Mouse (Mus musculus): Measurements from ENCODE around the gene Lrtm1. TPM values are rescaled to one million over a fixed set of nuclear protein-coding genes. Genes with fewer than 3 reads are reported as not detected.

Gene Lrtm1
- polyA plus RNA-seq, 1 experiment from 2014 or later: 1.1 TPM

GRCm38 (mm10) chr14:29015896-29016295 is 2.1 kb upstream of the Lrtm1 start:
- Histone ChIP-seq H3K9ac (replicated peaks) (no peak overlapping the region), H3K4me3 (no peak overlapping the region), H3K36me3 (no peaks in the 10 kb centered on the region), H3K27ac (replicated peaks) (peak overlapping the region; percentile 46), H3K4me2 (replicated peaks) (no peak overlapping the region), H3K9me3 (no peaks in the 10 kb centered on the region), H3K27me3 (no peaks in the 10 kb centered on the region), H3K4me1 (peaks cover 22% of the 10 kb centered on the region; the same call in 1 of the 2 replicates)
- ATAC-seq (ENCODE audit: low FRiP score, low read depth): peak; percentile 81
- 12% methylated on average over 5 of the region's 5 CpGs for WGBS

DNA sequence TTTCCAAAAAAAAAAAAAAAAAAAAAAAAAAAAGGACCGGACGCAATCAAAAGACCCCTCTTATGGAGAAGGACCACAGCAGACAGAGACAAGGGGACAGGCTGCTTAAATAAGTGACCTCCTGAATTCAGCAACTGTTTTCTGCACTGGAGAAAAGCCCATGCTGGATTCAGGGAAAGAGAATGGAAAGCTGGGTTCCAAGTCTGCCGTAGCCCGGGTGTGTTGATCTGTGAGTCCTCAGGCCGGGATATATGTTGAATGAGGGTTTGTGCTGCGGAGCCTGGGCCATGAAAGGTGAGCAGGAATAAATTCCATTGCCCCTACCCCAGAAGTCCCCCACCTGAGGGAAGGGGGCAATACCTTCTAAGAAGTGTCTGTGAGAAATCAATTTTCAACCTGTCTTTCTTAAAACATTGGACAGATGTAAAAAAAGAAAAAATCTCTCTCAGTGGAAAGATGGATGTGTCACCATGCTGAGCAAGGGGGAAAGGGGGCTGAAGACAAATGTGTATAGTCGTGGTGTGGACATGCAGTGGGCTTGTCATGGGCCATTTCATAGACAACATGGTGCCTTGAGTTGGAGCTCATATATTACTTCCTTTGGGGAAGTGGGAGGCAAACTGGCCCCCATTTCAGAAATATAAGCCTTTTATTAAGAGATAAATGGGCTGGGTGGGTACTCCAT is 450 bp downstream of the Lrtm1 start:
- Histone ChIP-seq H3K36me3 (no peaks in the 10 kb centered on the region), H3K27ac (replicated peaks) (peak overlapping the region; percentile 52; the same call in 1 of the 2 replicates), H3K4me3 (no peak overlapping the region), H3K4me1 (peaks cover 22% of the 10 kb centered on the region; the same call in 1 of the 2 replicates), H3K9me3 (no peaks in the 10 kb centered on the region), H3K27me3 (peaks cover 4% of the 10 kb centered on the region; the same call in 1 of the 2 replicates), H3K4me2 (replicated peaks) (no peak overlapping the region), H3K9ac (replicated peaks) (no peak overlapping the region)
- ATAC-seq (ENCODE audit: low FRiP score, low read depth): peak; percentile 21; the same call in 1 of the 2 replicates
- WGBS: 8% methylated on average over 7 of the region's 7 CpGs

DNA sequence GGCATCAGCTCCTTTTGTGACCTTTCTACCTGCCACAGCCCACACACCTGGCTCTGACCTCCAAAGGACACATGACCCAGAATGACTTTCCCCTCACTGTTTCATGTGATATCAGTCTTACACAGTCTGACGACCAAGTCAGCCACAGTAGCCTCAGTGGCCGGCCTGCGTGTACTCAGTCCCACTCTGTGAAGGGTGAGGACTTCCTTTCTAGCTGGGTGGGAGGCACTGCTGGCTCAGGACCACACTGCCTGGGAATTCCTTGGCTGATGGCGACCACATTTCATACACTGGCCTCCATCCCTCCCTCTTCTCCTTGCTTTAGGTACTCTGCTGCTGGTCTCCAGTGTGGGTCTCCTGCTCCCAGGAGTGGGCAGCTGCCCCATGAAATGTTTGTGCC is 3.3 kb downstream of the Lrtm1 start:
- H3K27ac ChIP-seq (replicated peaks): no peak overlapping the region
- H3K4me3 ChIP-seq: no peak overlapping the region
- ATAC-seq (ENCODE audit: low FRiP score, low read depth): no peak
- peaks cover 4% of the 10 kb centered on the region; the same call in 1 of the 2 replicates for H3K27me3 ChIP-seq
- peaks cover 17% of the 10 kb centered on the region; the same call in 1 of the 2 replicates for H3K4me1 ChIP-seq
- 86% methylated on average over 4 of the region's 4 CpGs for WGBS
- H3K9ac ChIP-seq (replicated peaks): no peak overlapping the region
- H3K4me2 ChIP-seq (replicated peaks): no peak overlapping the region
- no peaks in the 10 kb centered on the region for H3K36me3 ChIP-seq
- H3K9me3 ChIP-seq: no peaks in the 10 kb centered on the region

DNA sequence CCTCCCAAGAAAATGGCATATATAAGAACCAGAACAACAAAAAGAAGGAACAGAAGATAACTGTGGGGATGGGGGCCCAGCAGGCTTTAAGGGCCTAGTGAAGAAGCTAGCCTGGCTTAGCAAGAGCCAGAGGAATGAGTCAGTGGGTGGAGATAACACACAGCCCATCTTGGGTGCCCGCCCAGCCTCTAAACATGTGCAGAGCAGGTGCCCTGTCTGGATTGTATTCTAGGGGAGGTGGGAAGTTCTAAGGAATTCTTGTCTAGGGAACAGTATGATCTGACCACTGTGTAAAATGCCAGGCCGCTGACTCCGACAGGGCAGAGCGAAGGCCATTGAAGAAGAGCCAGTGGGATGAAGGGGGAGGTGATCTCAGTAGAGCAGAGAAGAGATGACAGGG is 5.2 kb downstream of the Lrtm1 start:
- no peak for ATAC-seq (ENCODE audit: low FRiP score, low read depth)
- Histone ChIP-seq H3K36me3 (no peaks in the 10 kb centered on the region), H3K4me1 (peaks cover 6% of the 10 kb centered on the region; the same call in 1 of the 2 replicates), H3K9me3 (no peaks in the 10 kb centered on the region), H3K27me3 (peaks cover 4% of the 10 kb centered on the region; the same call in 1 of the 2 replicates), H3K27ac (replicated peaks) (no peak overlapping the region), H3K9ac (replicated peaks) (no peak overlapping the region), H3K4me3 (no peak overlapping the region), H3K4me2 (replicated peaks) (no peak overlapping the region)
- 95% methylated on average over 4 of the region's 4 CpGs for WGBS

DNA sequence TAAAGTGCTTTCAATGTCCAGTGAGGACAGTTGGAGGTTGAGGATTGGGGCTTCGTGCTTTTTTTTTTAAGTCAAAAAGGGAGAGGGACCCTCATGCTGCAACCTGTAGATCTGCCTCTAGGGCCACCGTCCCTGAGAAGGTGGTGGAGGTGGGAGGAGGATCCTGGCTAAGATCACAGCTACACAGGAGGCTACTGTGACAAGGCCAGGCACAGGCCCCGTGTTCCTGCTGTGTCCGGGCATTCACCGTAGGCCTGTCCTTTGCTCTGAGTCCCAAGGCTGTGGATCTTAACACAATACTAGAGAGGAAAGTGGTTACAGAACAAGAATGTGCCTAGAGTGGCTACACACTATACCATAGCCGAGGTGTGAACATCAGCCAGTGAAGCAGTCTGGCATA is 7.3 kb downstream of the Lrtm1 start:
- no peak for ATAC-seq (ENCODE audit: low FRiP score, low read depth)
- H3K36me3 ChIP-seq: no peaks in the 10 kb centered on the region
- no peak overlapping the region for H3K9ac ChIP-seq (replicated peaks)
- no peak overlapping the region for H3K27ac ChIP-seq (replicated peaks)
- no peak overlapping the region for H3K4me2 ChIP-seq (replicated peaks)
- 87% methylated on average over 6 of the region's 6 CpGs for WGBS
- H3K9me3 ChIP-seq: no peaks in the 10 kb centered on the region
- H3K27me3 ChIP-seq: peaks cover 4% of the 10 kb centered on the region; the same call in 1 of the 2 replicates
- peaks cover 10% of the 10 kb centered on the region; the same call in 1 of the 2 replicates for H3K4me1 ChIP-seq
- no peak overlapping the region for H3K4me3 ChIP-seq

DNA sequence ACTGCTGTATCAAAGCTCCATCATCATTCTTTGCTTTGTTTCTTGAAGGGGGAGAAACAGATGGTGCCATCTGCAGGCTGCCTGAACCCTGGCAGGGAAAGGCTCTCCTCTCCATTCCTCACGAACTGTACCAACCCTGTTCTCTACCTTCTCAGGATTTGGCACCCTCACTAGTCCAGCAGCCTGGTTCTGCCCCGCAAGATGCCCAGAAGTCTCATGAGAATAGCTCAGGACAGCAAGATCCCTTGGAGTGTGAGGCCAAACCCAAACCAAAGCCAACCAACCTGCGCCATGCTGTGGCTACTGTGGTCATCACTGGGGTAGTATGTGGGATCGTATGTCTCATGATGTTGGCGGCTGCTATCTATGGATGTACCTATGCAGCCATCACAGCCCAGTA is 9.3 kb downstream of the Lrtm1 start:
- WGBS: 93% methylated on average over 5 of the region's 5 CpGs

DNA sequence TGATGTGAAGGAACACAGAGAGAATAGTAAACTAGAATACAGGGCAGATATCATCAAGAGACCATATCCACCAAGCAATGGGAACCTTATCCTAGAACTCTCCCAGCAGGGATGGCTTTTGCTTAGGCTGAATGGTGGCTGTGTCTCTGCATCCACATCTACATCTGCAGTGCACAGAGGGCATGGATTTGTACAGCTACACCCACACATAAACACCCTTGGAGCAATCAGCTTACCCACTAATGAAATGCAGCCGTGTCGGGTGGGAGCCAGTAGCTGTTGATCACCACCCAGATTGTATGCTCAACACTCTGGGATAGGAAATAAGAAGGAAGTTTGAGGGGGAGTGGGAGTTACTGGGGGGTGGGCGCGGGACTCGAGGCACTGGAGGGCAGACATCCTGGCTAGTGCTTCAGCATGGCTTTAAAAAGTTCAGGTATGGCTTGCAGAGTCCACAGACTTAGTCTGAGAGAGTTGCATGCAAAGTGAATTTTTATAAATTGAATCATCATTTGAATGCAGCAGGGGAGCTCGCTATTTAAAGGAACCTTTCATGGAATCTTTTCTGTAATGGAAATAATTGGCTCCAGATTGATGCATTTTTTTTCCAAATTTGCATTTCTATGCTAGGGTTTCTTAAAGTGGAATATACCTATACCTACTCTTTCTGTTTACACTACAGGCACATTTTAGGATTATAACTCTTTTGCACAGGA is 10.5 kb downstream of the Lrtm1 start:
- 67% methylated on average over 6 of the region's 6 CpGs for WGBS
- 0 out of 2 replicates have a peak, but pooled peaks have one; percentile 11 for ATAC-seq (ENCODE audit: low FRiP score, low read depth)
- H3K4me3 ChIP-seq: no peak overlapping the region

More for the DNA sequence above, 9.3 kb downstream of the Lrtm1 start:
- Histone ChIP-seq H3K9me3 (no peaks in the 10 kb centered on the region), H3K27me3 (no peaks in the 10 kb centered on the region), H3K9ac (replicated peaks) (no peak overlapping the region), H3K4me3 (no peak overlapping the region), H3K27ac (replicated peaks) (no peak overlapping the region), H3K4me1 (peaks cover 10% of the 10 kb centered on the region; the same call in 1 of the 2 replicates), H3K4me2 (replicated peaks) (no peak overlapping the region), H3K36me3 (no peaks in the 10 kb centered on the region)
- no peak for ATAC-seq (ENCODE audit: low FRiP score, low read depth)

GRCm38 (mm10) chr14:29029107-29029469 is 11.1 kb downstream of the Lrtm1 start:
- no peaks in the 10 kb centered on the region for H3K36me3 ChIP-seq
- H3K27ac ChIP-seq (replicated peaks): no peak overlapping the region
- no peak overlapping the region for H3K9ac ChIP-seq (replicated peaks)
- no peaks in the 10 kb centered on the region for H3K9me3 ChIP-seq
- H3K4me2 ChIP-seq (replicated peaks): no peak overlapping the region
- H3K4me1 ChIP-seq: peaks cover 10% of the 10 kb centered on the region; the same call in 1 of the 2 replicates
- WGBS: 33% methylated on average over 2 of the region's 2 CpGs
- peak; percentile 73 for ATAC-seq (ENCODE audit: low FRiP score, low read depth)
- no peaks in the 10 kb centered on the region for H3K27me3 ChIP-seq
- H3K4me3 ChIP-seq: no peak overlapping the region

More for the DNA sequence above, 10.5 kb downstream of the Lrtm1 start:
- H3K4me1 ChIP-seq: peaks cover 10% of the 10 kb centered on the region; the same call in 1 of the 2 replicates
- no peak overlapping the region for H3K4me2 ChIP-seq (replicated peaks)
- no peak overlapping the region for H3K9ac ChIP-seq (replicated peaks)
- H3K27me3 ChIP-seq: no peaks in the 10 kb centered on the region
- H3K27ac ChIP-seq (replicated peaks): peak overlapping the region; percentile 46; the same call in 1 of the 2 replicates
- no peaks in the 10 kb centered on the region for H3K36me3 ChIP-seq
- H3K9me3 ChIP-seq: no peaks in the 10 kb centered on the region

- Histone ChIP-seq H3K9ac (replicated peaks) (no peak overlapping the region), H3K4me2 (replicated peaks) (no peak overlapping the region), H3K4me3 (no peak overlapping the region), H3K27me3 (no peaks in the 10 kb centered on the region), H3K4me1 (peaks cover 10% of the 10 kb centered on the region; the same call in 1 of the 2 replicates), H3K36me3 (no peaks in the 10 kb centered on the region), H3K9me3 (no peaks in the 10 kb centered on the region), H3K27ac (replicated peaks) (no peak overlapping the region)
- WGBS: 81% methylated on average over 11 of the region's 11 CpGs
- no peak for ATAC-seq (ENCODE audit: low FRiP score, low read depth)
Measured at GRCm38 (mm10) chr14:29029896-29030420, 11.9 kb downstream of the Lrtm1 start.

DNA sequence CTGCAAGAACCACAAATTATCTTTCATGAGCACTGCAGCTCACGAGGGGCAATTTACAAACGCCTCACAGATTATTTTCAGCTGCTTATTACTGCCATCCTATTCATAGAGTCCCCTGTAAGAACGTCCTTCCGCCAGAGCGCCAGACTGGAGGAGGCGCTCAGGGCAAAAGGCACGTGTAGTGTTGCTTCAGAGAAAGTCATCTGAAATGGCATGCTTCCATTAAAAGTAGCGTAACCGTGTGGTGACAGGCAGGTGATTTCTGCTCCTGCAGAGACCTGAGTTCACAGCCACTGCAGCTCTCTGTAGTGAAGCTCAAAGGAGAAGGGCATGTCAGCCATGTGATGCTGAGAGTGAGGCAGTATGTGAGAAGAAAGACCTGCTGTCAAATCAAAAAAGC is 12.5 kb downstream of the Lrtm1 start:
- Histone ChIP-seq H3K4me2 (replicated peaks) (no peak overlapping the region), H3K4me3 (no peak overlapping the region), H3K27ac (replicated peaks) (0 out of 2 replicates have a peak overlapping the region, but pooled peaks have one; percentile 25), H3K27me3 (no peaks in the 10 kb centered on the region), H3K9me3 (no peaks in the 10 kb centered on the region), H3K4me1 (peaks cover 8% of the 10 kb centered on the region; the same call in 1 of the 2 replicates), H3K36me3 (no peaks in the 10 kb centered on the region), H3K9ac (replicated peaks) (no peak overlapping the region)
- no peak for ATAC-seq (ENCODE audit: low FRiP score, low read depth)
- 72% methylated on average over 9 of the region's 9 CpGs for WGBS

GRCm38 (mm10) chr14:29031858-29032395 is 13.9 kb downstream of the Lrtm1 start:
- Histone ChIP-seq H3K4me3 (no peak overlapping the region), H3K4me2 (replicated peaks) (no peak overlapping the region), H3K4me1 (peaks cover 4% of the 10 kb centered on the region; the same call in 1 of the 2 replicates), H3K9ac (replicated peaks) (no peak overlapping the region), H3K27ac (replicated peaks) (no peak overlapping the region), H3K36me3 (no peaks in the 10 kb centered on the region), H3K9me3 (no peaks in the 10 kb centered on the region), H3K27me3 (no peaks in the 10 kb centered on the region)
- 93% methylated on average over 1 of the region's 1 CpGs for WGBS
- ATAC-seq (ENCODE audit: low FRiP score, low read depth): no peak

Data from midbrain, embryonic 12.5 days (tissue).